Mouse (Mus musculus) CH12.LX (cell line): ENCODE data around the gene Spire2. TPM values are rescaled to one million over a fixed set of nuclear protein-coding genes. Genes with fewer than 3 reads are reported as not detected.

Experiments used
- DNase-seq: peaks from one replicate; pipeline ENCODE4 v3.0.0-alpha.2; 2013; ENCODE audit errors: extremely low read depth
- H3K27ac ChIP-seq: 2 replicates; pipeline ENCODE4 v1.5.1; 2012; ENCODE audit warnings: low read depth, mild to moderate bottlenecking, control low read depth, moderate library complexity; ENCODE audit not compliant: insufficient read depth
- H3K27me3 ChIP-seq: replicated peaks from 2 replicates; pipeline ENCODE3; 2012; ENCODE audit warnings: inconsistent platforms
- H3K36me3 ChIP-seq, 2 experiments: replicated peaks in 1 of 2; 2 replicates each; pipeline versions ENCODE3 to v1.6.1; 2012; ENCODE audit warnings: inconsistent platforms in 1 of 2, low read length in 1 of 2, mild to moderate bottlenecking in 1 of 2, mixed read lengths in 1 of 2, moderate library complexity in 1 of 2; ENCODE audit not compliant: control insufficient read depth in 1 of 2, insufficient read depth in 1 of 2
- H3K4me1 ChIP-seq, 2 experiments: 2 replicates each; pipeline ENCODE4 v1.6.1; 2012; ENCODE audit warnings: inconsistent platforms in 1 of 2, moderate library complexity in 1 of 2; ENCODE audit not compliant: insufficient read depth in 2 of 2, control insufficient read depth in 1 of 2
- H3K4me2 ChIP-seq: 2 replicates; pipeline ENCODE4 v1.6.1; 2012; ENCODE audit warnings: low read depth, mild to moderate bottlenecking, control low read depth; ENCODE audit not compliant: poor library complexity, insufficient read depth, severe bottlenecking
- H3K4me3 ChIP-seq, 3 experiments: fragments of 150-350 bp in 1 of 3; sonication (generic) in 1 of 3; replicated peaks in 1 of 3; 2 replicates each; pipeline versions ENCODE3 to v1.5.1; 2011 to 2012; ENCODE audit warnings: low read depth in 2 of 3, low read length in 2 of 3, mild to moderate bottlenecking in 2 of 3, moderate library complexity in 2 of 3, control low read depth in 1 of 3, improper control_type of control experiment in 1 of 3, inconsistent platforms in 1 of 3, mixed read lengths in 1 of 3; ENCODE audit not compliant: poor library complexity in 1 of 3
- H3K79me2 ChIP-seq: replicated peaks from 2 replicates; pipeline ENCODE4 v1.6.1; 2012; ENCODE audit warnings: mild to moderate bottlenecking, moderate library complexity; ENCODE audit not compliant: control insufficient read depth, poor library complexity, insufficient read depth, severe bottlenecking; ENCODE audit errors: extremely low read depth
- H3K9ac ChIP-seq: 2 replicates; pipeline ENCODE4 v1.6.1; 2012; ENCODE audit warnings: low read depth, mild to moderate bottlenecking, control low read depth, moderate library complexity; ENCODE audit not compliant: insufficient read depth
- H3K9me3 ChIP-seq: replicated peaks from 2 replicates; pipeline ENCODE3; 2012; ENCODE audit warnings: low read length, inconsistent platforms, mixed read lengths
- CHD2 ChIP-seq: IDR thresholded peaks from 2 replicates; pipeline ENCODE4 v1.6.1; 2011; ENCODE audit warnings: low read length, improper control_type of control experiment
- CTCF ChIP-seq, 2 experiments: IDR thresholded peaks in 1 of 2; conservative IDR thresholded peaks in 1 of 2; 2 replicates each; pipeline ENCODE4 v1.5.1; 2011 to 2012; ENCODE audit warnings: low read depth in 2 of 2, low read length in 2 of 2, improper control_type of control experiment in 1 of 2, inconsistent platforms in 1 of 2, mild to moderate bottlenecking in 1 of 2, moderate library complexity in 1 of 2
- E2F4 ChIP-seq: IDR thresholded peaks from 2 replicates; pipeline ENCODE4 v1.6.1; 2011; ENCODE audit warnings: low read depth, low read length, improper control_type of control experiment; ENCODE audit not compliant: insufficient replicate concordance
- EP300 ChIP-seq: IDR thresholded peaks from 2 replicates; pipeline ENCODE4 v1.6.1; 2011; ENCODE audit warnings: low read length, improper control_type of control experiment
- GABPA ChIP-seq: IDR thresholded peaks from 2 replicates; pipeline ENCODE4 v1.6.1; 2012; ENCODE audit warnings: low read depth, low read length, improper control_type of control experiment, inconsistent platforms; ENCODE audit not compliant: insufficient replicate concordance
- HCFC1 ChIP-seq: IDR thresholded peaks from 2 replicates; pipeline ENCODE4 v1.6.1; 2012; ENCODE audit warnings: low read depth, mild to moderate bottlenecking, inconsistent platforms, low read length, improper control_type of control experiment
- KAT2A ChIP-seq: IDR thresholded peaks from 2 replicates; pipeline ENCODE4 v1.6.1; 2012; ENCODE audit warnings: low read length, improper control_type of control experiment, inconsistent platforms; ENCODE audit not compliant: insufficient replicate concordance
- MAX ChIP-seq: IDR thresholded peaks from 2 replicates; pipeline ENCODE4 v1.6.1; 2011; ENCODE audit warnings: low read length, improper control_type of control experiment
- MAZ ChIP-seq: IDR thresholded peaks from 2 replicates; pipeline ENCODE4 v1.6.1; 2012; ENCODE audit warnings: low read depth, mild to moderate bottlenecking, inconsistent platforms, low read length, improper control_type of control experiment, moderate library complexity
- MYC ChIP-seq: IDR thresholded peaks from 2 replicates; pipeline ENCODE4 v1.6.1; 2011; ENCODE audit warnings: low read depth, mild to moderate bottlenecking, improper control_type of control experiment, low read length
- PAX5 ChIP-seq: IDR thresholded peaks from 2 replicates; pipeline ENCODE4 v1.6.1; 2012; ENCODE audit warnings: low read length, inconsistent platforms, mixed read lengths
- POLR2A ChIP-seq: IDR thresholded peaks from 2 replicates; pipeline ENCODE4 v1.6.1; 2011; ENCODE audit warnings: low read depth, mild to moderate bottlenecking, improper control_type of control experiment, low read length
- RAD21 ChIP-seq: IDR thresholded peaks from 2 replicates; pipeline ENCODE4 v1.6.1; 2011; ENCODE audit warnings: low read depth, mild to moderate bottlenecking, low read length, improper control_type of control experiment, moderate library complexity
- RCOR1 ChIP-seq: conservative IDR thresholded peaks from 2 replicates; pipeline ENCODE4 v1.6.1; 2012; ENCODE audit warnings: low read depth, mild to moderate bottlenecking, inconsistent platforms, low read length, improper control_type of control experiment
- SMC3 ChIP-seq: IDR thresholded peaks from 2 replicates; pipeline ENCODE4 v1.6.1; 2011; ENCODE audit warnings: low read depth, low read length, improper control_type of control experiment
- TCF12 ChIP-seq: IDR thresholded peaks from 2 replicates; pipeline ENCODE4 v1.6.1; 2014; ENCODE audit warnings: low read depth, mild to moderate bottlenecking, inconsistent platforms, low read length, improper control_type of control experiment
- UBTF ChIP-seq: IDR thresholded peaks from 2 replicates; pipeline ENCODE4 v1.6.1; 2012; ENCODE audit warnings: low read depth, mild to moderate bottlenecking, inconsistent platforms, low read length, improper control_type of control experiment, moderate library complexity
- USF1 ChIP-seq: IDR thresholded peaks from 2 replicates; pipeline ENCODE4 v1.6.1; 2014; ENCODE audit warnings: low read depth, mild to moderate bottlenecking, inconsistent platforms, low read length, improper control_type of control experiment
- USF2 ChIP-seq: conservative IDR thresholded peaks from 2 replicates; pipeline ENCODE4 v1.6.1; 2011; ENCODE audit warnings: low read depth, low read length, improper control_type of control experiment
- dilution Hi-C: fragments of 300-500 bp; cut with MboI; formaldehyde crosslinking; loops from 2 replicates; pipeline ENCODE4 v1.14.3; 2020; ENCODE audit warnings: low sequenced_read_pairs; ENCODE audit not compliant: extremely low pct_unique_long_range_greater_than_20kb, extremely low pct_ligation_motif_present
- in situ Hi-C: fragments of 300-500 bp; cut with MboI; formaldehyde crosslinking; loops from 3 replicates; pipeline ENCODE4 v1.14.3; 2019; ENCODE audit warnings: low sequenced_read_pairs, low pct_ligation_motif_present, low pct_unique_long_range_greater_than_20kb, mixed read lengths
- polyA plus RNA-seq: library from polyadenylated mRNA; unstranded; fragments of >175 nt; gene quantifications from 2 replicates; pipeline ENCODE4 v1.2.1, GENCODE M21; 2012; ENCODE audit warnings: low read depth; ENCODE audit not compliant: insufficient read length
- total RNA-seq, 2 experiments: library from RNA; depleted of rRNA; stranded (reverse); fragments of 300-350 nt in 1 of 2; fragments of >200 nt in 1 of 2; gene quantifications; 2 replicates each; pipeline ENCODE4 v1.2.3; 2012 to 2014

Spire2 gene
- total and polyA plus RNA-seq, 3 experiments = 1.1 to 2.9 (median 2.6) TPM

GRCm38 (mm10) chr8:123292281-123292680 lies 40.2 kb upstream of the Spire2 start:
- TF ChIP-seq UBTF (no peak), MAZ (no peak), KAT2A (no peak)
- no peaks in the 10 kb centered on the region for H3K79me2 ChIP-seq
- H3K4me1 ChIP-seq = peaks cover 6 to 12% of the 10 kb centered on the region in 2 experiments; a peak in 3 of 4 replicates
- no peaks in the 10 kb centered on the region for H3K27me3 ChIP-seq
- no peak overlapping the region for H3K4me2 ChIP-seq
- H3K27ac ChIP-seq = no peak overlapping the region
- H3K4me3 ChIP-seq = no peak overlapping the region
- dilution Hi-C loops = no loop called here
- H3K9ac ChIP-seq = no peak overlapping the region
- H3K9me3 ChIP-seq = no peaks in the 10 kb centered on the region
- H3K36me3 ChIP-seq = peaks cover 48 to 89% of the 10 kb centered on the region in 2 experiments
- DNase-seq = no peak
- in situ Hi-C loops = no loop called here

DNA sequence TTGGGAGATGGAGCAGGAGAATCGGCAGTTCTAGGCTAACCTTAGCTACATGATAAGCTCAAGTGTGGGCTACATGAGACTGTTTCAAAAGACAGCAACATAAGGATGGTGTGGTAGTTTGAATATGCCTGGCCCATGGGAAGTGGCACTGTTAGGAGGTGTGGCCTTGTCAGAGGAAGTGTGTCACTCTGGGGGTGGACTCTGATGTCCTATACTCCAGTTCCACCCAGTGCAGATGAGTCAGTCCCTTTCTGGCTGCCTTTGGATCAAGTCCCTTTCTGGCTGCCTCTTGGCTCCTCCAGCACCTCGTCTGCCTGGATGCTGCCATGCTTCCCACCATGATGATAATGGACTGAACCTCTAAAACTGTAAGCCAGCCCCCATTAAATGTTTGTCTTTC lies 39.7 kb upstream of the Spire2 start:
- in situ Hi-C loops (no loop called here), dilution Hi-C loops (no loop called here)
- Histone ChIP-seq H3K9ac (no peak overlapping the region), H3K36me3 (peaks cover 49 to 88% of the 10 kb centered on the region in 2 experiments), H3K27me3 (no peaks in the 10 kb centered on the region), H3K9me3 (no peaks in the 10 kb centered on the region), H3K27ac (no peak overlapping the region), H3K79me2 (no peaks in the 10 kb centered on the region), H3K4me1 (peaks cover 4 to 9% of the 10 kb centered on the region in 2 experiments; a peak in 1 of 4 replicates), H3K4me2 (no peak overlapping the region), H3K4me3 (no peak overlapping the region)
- TF ChIP-seq TCF12 (no peak), CHD2 (no peak), E2F4 (no peak), HCFC1 (no peak), MYC (no peak), PAX5 (no peak), SMC3 (no peak), USF1 (no peak), MAZ (no peak), EP300 (no peak), USF2 (no peak), POLR2A (no peak), RCOR1 (no peak), MAX (no peak), GABPA (no peak), RAD21 (no peak), CTCF (conservative IDR thresholded peaks at IDR 0.05 in 1 of 2, IDR thresholded peaks at IDR 0.05 in 1 of 2; ENCODE audit: low read depth in 2 of 2, low read length in 2 of 2) (no peak)
- DNase-seq = no peak
